Mouse (Mus musculus) cerebellum, postnatal 14 days (tissue): Measurements from ENCODE around the gene Prcd.
"Not testable (repeated sequence)": the region's sequence is repeated elsewhere in the genome, so short reads cannot be mapped to it uniquely, and the experiment has no call there.

Source experiments
- DNase-seq, 2 experiments: peaks; one replicate each; pipeline ENCODE4 v3.0.0; 2021; ENCODE audit warnings: mixed read lengths in 2 of 2

Prcd gene

DNA sequence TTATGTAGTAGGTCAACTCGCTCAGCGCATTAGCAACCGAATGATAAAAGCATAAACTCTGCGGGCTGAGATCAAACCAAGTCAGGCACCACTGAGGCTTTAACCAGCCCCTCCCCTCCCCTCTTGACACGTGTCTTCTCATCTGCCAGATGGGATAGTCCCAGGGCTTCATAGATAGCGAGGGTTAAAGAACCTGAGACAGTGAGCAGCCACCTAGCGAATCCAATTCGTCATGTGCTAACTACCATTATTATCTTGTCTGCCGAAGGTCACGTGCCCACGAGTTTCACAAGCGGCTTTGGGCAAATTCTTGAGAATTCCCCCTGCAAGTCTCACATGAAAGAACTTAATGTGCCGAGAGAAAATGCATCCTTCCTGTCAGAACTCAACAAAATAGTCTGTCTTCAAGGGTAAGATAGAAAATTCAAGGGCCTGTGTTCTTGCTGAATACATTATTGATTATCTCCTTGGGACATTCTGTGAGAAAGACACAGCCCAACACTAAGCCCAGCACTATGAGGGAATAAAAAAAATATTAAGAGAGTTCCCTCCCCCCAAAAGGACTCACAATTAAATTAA lies 16.5 kb downstream of the Prcd start:
- no peak for DNase-seq

DNA sequence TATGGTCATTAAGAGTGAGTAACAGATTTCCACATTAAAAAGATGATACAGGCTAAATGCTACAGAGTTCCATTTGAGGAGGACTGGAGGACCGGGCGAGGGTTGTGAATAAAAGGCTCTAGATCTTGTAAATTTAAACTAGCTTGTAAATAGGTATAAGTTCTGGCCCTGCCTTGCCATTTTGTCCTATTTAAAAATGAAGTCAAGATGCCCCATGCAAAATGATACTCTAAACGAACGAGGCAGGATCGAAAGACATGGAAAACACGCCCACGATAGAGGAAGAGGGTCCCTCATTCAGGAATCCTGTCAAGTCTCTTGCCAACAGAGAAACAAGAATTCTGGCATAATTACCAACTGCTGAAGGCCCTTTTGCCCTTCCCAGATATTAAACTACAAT lies 17.1 kb downstream of the Prcd start:
- DNase-seq, result no peak

DNA sequence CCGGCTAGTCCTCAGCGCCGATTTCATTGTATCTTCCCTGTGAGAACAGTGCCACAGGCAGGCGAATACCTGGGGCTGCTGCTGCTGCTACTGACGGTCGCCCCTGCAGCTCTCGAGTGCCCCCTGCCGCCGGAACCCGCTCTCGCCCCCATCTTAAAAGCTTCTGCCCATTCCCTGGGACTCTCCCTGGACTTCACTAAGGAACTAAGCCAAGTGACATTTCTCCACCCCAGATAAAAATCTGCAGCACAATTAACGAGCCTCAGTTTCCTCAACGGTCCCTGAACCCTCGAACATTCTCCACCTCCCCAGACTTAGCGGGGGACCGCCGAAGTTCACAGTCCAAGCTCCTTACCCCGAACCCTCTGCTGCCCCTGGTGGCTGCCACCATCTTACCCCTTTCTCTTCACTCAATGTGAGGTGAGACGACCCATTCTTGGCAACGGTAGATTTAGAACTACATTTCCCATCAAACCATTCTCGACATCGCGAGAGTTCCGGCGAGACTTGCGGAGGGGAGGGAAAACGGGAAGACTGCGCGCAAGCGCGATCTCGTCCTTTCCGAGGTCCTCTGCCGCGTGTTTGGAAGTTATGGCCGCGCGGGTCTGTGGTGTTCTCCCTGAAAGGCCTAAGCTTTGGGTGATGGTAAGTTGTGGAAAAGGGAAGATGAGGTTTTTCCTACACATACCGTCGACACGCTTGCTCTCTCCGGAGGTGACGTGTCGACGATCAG lies 17.9 kb downstream of the Prcd start:
- peak; percentile 98 to 99 for DNase-seq

DNA sequence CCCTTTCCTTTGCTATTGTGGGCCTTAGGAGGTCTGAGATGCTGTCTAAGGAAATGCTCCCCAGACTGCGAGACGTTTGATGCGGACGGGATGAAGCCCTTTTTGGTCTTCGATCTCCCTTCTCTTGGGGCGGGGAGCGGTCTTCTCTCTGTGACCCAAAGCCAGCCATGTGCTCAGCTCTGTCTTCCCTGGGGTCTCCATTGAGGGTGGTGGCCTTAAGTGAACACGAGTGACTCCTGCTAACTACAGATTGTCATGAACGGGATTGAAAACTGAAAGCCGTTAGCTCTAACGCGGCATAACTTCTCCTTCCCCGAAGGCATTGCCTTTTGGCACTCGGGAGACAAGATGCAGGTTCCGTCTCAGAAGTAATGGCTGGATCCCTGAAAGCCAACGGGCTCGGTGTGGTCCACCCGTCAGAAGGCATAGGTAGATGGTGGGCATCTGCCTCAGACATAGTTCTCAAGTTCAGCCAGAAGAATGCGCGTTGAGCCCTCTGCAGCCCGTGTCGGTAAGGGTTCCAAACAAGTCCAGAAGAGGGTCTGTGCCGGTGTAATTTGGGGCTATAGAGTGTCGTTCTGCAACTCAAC lies 18.6 kb downstream of the Prcd start:
- no peak for DNase-seq

DNA sequence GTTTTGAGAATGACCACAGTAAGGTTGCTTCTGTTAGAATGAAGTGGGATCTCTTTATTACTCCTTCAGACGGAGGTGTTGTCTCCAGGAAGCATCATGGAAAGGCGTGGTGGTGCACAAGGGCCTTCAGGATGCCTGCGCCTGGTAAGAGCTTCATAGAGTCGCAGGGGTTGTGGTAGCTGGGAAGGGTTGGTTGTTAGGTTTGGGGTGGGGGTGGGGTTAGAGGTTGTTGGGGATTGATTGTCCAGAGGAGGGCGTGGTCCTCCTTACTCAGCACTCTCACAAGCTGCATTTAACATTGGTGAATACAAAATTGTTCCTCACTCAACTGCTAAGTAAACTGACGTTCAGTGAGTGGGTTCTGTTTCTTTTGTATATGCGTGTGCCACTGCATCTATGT lies 19.3 kb downstream of the Prcd start:
- no peak for DNase-seq

DNA sequence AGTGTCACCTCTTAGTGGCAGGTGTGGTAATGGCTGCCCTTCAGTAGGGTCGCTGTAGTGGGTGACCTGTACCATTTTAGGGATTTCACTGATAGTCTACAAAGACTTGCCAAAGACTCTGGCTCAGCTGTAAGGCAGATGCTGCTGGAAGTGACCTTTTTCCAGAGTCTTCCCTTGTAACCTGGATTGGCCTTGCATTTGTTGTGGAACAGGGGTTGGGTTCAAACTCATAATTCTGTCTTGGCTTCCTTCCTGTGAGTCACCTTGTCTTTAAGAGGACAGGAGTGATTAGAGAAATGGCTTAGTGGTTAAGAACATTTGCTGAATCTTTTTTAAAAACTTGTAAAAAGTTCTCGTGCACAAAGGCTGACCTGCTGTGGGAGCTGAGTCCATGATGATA lies 20.1 kb downstream of the Prcd start:
- DNase-seq, result no peak

DNA sequence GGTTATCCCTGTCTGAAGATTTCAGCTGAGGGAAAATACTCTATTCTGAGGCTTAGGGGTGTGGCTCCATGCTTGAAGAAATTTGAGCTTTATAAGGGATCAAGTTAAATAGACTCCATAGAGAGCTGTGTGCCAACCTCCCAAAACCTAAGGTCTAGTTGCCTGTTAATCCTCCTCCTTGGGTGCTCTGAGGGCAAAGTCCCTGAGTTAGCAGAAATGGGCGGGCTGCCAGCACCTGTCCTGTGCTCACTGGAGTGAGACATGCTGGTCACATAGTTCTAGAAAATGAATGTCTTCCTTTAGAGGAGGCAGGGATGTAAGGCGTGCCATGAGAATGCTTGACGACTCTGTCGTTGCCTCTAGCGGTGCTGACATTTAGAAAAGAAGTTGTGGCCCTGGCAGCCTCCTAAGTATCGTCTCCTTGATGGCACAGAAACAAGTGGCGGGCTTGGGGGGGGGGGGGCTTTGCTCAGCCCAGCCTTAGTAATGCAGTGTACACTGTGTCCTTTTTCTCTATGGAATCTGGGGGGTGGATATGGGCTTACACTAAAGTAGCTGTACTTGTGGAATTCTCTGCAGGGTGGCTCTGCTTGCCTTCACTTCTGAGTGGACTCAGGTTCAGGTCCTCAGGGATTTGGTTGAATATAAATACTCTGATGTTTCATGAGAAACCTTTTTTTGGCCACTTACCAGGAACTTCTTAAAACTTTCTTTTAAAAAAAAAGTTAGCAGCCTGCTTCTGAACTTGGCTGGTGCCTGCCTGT lies 21.5 kb downstream of the Prcd start:
- DNase-seq, result no peak

DNA sequence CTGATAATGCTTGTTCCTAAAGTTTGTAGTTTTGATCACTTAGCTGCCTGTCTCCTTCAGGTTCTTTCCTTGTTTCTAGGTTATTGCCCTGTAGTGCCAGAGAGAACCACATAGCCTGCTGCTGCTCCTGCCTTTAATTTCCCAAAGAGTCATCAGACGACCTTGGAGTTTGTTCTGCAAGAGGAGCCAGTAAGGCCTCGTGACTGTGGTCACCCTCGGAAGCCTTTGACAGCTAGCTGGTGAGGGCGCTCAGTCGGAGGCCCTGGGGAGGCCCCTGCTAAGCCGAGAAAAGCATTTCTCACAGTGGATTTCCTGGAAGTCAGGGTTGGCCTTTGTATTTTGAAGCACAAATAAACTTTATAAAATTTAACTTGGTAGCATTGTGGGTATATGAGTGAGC lies 22.1 kb downstream of the Prcd start:
- not testable (repeated sequence) for DNase-seq

DNA sequence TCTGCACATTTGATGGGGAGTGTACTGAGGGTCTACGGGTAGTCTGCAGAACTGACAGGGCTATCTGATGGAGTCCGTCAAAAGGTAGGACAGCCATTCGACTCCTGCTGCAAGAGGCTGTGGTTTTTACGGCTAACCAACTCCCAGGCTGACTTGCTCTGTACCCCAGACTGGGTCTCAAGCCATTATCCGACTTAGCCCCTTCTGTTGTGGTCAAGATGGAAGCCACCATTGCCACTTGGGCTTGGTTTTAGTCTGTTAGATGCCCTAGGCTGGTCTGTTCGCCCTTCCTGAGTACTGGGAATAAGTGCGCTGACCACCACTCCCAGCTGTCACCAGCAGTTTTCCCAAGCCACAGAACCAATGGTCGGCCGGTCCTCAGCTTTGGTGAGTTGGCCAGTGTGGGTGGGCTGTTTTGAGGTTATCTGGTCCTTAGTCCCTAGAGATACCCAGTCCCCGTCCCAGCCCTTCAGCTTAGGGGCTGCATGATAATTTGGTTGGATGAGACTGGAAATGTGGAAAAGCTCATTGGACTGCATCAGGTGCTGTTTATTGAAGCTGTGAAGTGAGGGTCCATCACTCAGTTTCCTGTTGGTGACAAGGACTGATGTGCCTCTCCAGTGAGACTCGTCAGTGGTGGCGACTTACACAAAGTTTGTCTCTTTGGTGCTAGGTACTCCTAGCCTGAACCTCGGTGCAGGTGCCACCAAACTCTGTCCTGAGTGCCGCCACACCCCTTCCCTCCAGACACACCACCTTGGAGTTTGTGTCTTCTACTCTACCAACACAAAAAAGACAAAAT lies 23.0 kb downstream of the Prcd start:
- no peak for DNase-seq

DNA sequence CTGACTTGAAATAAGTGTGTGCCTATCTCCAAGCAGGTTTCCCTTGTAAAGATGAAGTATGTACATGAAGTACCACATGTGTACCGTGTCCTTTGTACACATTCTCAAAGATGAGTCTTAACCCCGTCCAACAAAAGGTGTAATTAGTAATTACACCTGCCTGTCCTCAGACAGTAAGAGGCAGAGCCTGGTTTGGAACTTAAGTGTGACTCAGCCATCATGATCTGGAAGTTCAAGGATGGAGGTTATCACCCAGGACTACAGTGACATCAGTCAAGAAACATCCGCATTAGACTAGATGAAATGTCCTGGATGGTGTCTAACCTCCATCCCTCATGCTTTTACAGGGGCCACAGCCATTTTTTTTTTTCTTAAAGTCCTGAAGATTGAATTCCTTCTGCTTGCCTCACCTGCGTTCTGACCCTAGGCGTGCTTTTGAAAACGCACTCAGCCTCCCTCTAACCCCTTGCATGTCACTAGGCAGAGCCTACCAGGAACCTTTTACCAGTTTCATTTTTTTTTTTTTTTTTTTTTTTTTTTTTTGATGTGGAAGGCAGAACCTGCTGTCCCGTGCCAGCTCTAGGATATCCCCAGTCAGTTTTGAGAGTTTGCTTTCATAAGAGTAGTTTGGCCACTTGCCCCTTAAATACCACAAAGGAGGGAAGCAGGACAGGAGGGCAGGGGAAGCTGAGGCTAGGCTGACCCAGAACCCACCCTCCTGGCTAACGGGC lies 24.5 kb downstream of the Prcd start:
- DNase-seq, result no peak

DNA sequence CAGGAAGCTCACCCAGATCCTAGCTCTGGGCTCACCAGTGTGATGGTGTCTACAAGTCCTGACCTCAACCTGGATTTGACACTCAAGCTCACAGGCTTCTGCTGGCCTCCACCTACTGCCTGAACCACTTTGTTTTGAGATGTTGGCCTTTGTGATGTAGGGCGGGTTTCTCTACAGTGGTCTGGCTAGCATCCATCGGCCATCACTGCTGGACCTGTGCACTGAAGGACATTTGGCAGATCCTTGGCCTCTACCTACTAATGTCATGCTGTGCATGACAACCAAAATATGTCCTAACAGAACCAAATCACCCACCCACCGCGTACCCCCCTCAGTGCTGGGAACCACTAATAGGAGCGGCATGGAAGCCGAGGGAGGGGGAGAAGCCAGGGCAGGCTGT lies 25.8 kb downstream of the Prcd start:
- DNase-seq, result peak in 1 of 2 experiments; percentile 36

DNA sequence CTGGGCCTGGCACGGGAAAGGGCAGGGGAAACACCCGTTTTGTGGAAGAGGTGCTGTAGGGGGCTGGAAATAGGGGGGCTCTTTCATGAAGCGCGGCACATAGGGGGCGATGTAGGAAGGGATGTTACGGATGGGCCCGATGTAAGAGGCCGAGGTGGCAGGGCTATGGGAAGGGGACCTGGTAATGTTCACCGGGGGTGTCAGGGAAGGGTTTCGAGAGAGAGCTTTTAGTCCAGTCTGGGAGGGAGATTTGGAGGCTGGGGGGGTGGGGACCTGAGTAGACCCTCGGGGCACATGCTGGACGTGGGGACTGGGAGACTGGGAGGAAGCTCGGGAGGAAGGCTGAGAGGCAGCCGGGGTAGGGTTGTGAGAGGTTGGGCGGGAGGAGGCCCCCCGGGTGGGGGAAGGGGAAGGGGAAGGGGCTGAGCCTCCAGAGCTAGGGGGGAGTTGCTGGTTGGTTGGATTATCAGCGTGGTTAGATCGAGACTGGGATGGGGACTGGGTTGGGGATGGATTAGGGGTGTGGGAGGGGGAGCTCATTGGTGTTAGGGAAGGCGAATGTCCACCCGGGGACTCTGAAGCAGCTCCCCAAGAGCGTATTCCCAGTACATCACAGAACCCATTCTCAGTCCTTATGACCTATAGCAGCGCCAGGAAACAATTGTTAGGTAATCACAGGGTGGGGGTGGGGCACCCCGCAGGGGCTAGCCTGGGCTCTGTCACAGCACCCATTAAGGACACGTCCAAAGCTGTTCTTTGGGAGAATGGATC lies 27.2 kb downstream of the Prcd start:
- no peak for DNase-seq

DNA sequence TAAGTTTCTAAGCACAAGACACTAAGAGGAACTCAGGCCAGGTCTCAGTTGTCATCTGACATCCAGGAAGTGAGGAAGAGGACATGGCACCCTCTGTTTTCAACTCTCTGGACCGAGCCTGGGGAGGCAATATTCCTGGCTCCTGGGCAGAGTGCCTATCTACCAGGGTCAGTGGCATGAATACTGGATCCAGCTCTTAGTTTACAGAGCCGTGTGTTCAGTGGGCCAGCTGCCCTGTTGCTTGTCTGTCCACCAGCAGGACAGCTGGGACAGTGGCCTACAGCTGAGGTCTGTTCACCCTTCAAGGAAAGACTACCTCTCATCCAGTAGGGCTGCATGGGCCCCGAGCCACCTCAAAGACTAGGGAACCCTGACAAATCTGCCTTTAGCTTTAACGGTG lies 27.8 kb downstream of the Prcd start:
- DNase-seq, result no peak

DNA sequence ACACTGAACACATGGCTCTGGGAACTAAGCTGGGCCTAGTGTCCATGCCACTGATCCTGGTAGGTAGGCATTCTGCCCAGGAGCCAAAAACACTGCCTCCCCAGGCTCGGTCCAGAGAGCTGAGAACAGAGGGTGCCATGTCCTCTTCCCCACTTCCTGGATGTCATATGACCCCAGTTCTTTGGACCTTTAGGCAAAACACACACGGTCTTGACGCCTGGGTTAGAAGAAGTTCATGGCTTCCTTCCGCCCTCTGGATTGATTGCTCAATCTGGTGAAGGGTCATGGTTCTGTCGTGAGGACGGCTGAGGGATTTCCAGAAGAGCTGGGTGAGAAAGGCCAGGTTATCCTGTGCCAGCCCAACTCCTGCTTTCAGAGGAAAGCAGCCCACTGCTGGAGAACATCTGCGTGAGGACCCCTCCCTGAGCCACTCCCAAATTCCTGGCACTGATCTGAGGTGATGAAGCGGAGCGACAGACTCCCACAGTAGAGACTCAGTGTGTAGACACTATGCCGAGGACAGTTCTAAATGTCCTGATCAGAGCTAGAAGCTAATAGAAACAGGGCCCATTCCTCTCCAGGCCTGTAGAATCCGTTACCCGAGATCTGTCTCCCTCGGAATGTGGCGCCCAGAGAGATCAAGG lies 29.3 kb downstream of the Prcd start:
- DNase-seq, result no peak

DNA sequence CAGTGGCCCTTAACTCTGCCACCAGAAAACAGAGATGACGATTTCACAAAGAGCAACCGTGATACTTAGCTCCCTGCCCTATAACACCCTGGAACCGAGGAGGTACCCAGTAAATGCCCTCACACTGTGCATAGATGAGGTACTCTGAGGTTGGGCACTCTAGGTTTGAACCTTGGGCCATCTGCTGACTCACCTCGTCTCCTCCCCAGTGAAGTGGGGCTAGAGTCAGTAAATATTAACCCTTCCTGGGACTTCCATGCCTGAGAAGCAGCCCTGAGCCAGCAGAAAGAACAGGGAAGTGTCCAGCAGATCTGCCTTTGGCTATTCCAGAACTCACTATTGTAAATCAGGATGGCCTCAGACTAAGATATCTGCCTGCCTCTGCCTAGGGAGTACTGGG lies 30.4 kb downstream of the Prcd start:
- DNase-seq, result no peak

DNA sequence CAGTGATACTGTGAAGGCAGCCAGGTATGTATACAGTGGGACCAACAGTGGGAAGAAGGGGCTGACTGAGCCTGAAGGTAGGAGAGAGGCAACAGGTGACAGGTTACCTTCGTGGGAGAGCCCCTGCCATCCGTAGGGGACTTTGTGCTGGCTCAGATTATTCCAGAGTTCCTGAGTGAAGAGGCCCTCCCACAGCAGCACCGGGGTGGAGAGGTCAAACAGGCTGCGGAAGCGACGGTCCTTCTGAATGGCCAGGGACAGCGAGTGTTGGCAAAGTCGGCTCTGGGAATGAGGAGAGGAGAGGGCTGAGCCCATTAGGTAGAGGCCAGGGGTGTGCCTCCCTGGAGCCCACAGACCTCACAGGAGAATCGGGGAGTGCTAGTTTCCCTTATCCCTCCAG lies 32.4 kb downstream of the Prcd start:
- DNase-seq, result no peak

DNA sequence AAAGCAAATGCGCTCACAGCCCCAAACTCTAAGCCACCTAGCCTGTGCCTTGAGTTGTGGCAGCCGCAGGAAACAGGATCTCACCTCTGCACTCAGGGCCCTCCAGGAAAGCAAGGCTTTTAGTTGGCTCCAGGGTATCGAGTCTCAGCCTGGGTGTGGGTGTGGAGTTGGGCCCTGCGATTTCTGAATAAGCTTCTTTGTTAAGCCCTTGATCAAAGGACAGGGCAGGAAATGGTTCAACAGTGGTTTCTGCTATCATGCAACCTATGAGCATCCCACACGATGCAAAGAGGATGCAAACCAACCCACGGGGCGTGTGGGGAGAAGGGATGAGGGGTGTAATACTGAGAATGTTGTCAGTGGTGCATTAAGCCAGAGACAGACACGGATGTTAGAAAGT lies 34.6 kb downstream of the Prcd start:
- DNase-seq, result no peak

DNA sequence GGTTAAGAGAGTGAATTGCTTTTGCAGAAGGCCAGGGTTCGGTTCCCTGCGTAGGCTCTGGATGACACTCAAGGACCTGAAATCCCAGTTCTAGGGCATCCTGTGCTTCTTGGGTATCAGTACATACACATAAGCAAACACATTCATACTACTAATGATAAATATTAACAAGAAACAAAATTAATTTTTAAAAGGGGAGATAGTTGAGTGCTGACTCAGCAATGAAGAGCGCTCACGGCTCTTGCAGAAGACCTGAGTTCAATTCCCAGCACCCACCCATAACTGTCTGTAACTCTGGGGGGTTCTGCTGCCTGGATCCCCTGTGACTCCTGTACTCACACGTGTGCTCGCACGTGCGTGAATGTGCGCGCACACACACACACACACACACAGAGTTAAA lies 36.3 kb downstream of the Prcd start:
- no peak for DNase-seq

DNA sequence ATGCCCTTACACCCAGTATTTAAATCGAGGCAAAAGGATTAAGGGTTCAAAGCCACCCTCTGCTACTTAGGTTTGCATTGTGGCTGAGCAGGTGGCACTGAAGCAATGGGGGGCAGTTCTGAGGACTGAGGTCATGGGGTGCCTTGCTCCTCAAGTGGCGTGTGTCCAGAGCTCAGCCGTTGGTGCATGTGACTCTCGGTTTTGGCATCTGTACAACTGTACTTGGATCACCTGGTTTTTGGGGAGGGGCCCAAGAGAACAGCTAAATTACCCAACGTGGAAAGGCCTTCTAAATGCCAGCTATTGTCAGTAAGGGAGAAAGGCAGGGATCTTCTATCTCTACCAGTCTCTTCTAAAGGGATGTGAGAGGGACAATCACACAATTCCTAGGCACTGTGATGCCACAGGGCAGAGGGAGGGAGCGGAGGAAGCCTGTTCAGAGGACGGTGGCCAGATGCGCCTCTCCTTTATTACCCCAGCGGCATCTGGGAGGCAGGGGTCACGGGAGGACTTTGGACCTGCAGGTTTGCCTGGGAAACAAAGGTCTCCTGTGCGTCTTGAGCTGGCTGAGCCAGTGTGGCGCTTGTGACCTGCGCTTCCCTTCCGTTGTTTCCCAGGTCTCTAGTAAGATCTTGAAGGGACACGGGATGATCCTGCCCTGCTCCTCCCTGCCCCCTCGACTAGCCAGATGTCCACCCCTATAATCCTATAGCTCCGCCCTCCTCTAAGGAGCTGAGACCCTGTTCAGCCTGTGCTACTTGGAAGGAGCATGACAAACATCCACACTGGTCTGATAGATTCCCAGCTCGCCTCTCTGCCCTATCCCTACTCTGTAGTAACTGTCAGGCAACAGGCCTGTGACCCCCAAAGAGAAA lies 37.6 kb downstream of the Prcd start:
- peak; percentile 38 to 40 for DNase-seq

DNA sequence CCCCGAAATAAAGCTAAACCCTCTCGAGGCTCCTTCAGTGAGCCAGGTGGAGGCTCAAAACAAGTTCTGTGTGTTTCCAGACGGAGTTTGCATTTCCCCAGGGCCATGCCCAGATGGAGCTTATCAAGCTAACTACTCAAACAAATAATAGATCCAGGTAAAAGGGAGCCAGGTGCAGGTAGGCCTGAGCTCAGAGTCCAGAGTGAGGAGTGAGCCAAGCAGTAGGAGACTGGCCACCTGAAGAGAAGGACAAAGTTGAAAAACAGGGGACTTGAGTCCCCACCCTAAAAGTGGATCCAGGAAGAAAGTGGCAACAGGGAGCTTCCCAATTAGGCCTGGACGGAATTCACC lies 40.5 kb downstream of the Prcd start:
- DNase-seq, result no peak
